Mouse (Mus musculus): Measurements from ENCODE around the gene Gm42674. TPM values are rescaled to one million over a fixed set of nuclear protein-coding genes. Genes with fewer than 3 reads are reported as not detected.

Gm42674 gene
- total RNA-seq, 2 experiments from 2014 or later: 2.9 TPM; not detected in 1

DNA sequence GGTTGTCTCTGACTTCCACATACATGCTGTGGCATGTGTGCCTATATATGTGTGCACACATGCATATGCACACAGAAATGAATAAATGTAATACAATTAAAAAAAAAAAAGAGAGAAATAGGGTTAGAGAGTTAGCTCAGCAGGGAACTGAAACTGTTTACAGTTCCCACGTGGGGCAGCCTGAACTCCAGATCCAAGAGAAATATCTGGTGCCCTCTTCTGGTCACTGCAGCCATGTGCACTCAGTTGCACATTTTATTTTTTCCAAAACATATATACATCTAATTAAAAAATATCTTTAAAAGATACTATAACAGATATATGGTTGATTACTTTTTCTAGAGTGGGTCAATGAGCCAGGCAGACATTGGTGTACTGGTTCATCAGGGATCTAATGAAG lies 15.9 kb downstream of the Gm42674 start:
- peak; percentile 34; the same call in 1 of the 2 replicates for ATAC-seq (ENCODE audit: poor library complexity, severe bottlenecking)

DNA sequence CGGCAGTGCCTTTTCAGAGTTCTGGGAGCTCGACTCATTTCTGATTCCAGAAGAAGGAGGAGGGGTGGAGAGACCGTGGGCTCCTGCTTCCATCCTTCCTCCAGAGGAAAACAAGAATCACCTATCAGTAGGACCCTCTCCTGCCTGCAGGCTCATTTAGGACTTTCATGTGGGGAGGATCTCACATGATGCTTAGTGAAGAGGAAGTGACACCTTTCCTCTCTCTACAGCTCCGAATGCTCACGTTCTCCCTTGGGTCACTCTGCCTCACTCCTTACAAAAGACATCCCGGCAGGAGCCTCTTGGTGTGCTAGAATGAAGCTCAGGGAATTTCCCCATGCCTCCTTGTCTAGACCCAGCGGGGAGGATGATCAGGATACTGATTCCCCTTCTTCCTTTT lies 19.8 kb downstream of the Gm42674 start:
- ATAC-seq (ENCODE audit: poor library complexity, severe bottlenecking): peak; percentile 35; the same call in 1 of the 2 replicates

DNA sequence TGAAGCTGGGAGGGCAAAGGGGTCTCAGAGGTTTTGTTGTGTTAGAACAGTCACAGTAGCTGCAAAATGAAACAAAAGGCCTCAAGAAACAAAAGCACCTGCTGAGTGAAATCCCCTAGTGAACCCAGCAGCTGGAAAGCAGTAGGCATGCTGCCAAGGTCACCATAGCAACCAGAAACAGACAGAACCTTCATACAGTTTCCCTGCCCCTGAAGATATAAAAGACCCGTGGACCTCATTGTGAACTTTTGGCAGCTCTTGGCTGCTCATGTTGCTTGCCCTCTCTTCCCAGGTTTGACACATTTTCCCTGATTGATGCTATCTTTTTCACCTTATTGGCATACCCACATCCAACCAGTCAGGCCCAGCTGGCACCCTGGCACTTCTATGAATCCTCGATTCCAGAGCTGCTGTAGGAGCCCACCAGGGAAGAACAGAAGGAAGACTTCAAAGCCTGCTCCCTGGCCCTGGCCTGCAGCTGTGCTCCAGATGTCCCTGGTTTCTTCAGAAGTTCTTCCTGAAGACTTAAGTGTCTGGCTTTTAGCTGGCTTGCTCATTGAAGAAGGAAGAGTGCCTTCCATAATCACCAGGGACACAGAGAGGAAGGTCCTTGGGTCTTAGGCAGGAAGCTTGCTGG lies 21.8 kb downstream of the Gm42674 start:
- ATAC-seq (ENCODE audit: poor library complexity, severe bottlenecking): no peak

GRCm38 (mm10) chr3:90625496-90625895 lies 23.8 kb downstream of the Gm42674 start:
- no peak for ATAC-seq (ENCODE audit: poor library complexity, severe bottlenecking)

- no peak for ATAC-seq (ENCODE audit: poor library complexity, severe bottlenecking)
Observed at GRCm38 (mm10) chr3:90626266-90627021, 24.7 kb downstream of the Gm42674 start.

DNA sequence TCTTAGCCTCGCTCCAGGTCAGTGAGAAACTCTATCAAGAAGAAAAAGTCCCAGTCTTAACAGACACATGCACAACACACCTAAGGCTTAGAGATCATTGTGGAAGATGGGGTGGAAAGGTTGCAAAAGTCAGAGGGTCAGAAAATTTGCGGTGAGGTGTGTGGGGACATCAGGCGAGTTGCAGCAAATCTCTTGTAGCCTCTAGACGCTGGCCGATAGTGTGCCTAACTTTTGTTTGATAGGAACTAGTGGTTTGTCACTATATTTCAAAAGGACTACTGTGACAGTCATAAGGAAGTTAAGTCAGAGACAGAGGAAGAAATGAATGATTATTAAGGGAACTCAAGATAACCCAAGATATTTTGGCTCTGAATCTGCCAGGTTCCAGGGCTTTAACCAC lies 25.7 kb downstream of the Gm42674 start:
- ATAC-seq (ENCODE audit: poor library complexity, severe bottlenecking): peak; percentile 87

DNA sequence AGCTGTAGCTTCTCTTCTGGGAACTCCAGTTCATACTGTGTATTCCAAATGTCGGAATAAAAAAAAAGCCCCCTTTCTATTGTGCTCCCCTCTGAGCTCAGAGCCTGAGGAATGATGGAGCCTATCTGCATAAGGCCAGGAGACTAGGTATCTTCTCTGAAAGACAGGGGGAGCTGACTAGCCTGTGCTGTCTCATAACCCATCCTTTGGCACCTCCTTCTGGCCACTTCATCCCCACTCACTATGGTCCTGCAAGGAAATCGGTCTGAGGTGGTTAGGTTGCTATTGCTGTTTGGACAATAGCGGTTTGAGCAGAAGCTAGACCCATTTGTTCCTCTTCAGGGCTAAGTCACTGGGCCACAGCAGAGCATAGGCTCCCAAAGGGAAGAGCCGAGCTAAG lies 26.1 kb downstream of the Gm42674 start:
- peak; percentile 39 for ATAC-seq (ENCODE audit: poor library complexity, severe bottlenecking)

GRCm38 (mm10) chr3:90629298-90629697 lies 27.6 kb downstream of the Gm42674 start:
- ATAC-seq (ENCODE audit: poor library complexity, severe bottlenecking): no peak

- ATAC-seq (ENCODE audit: poor library complexity, severe bottlenecking): peak; percentile 41; the same call in 1 of the 2 replicates
Observed at GRCm38 (mm10) chr3:90631984-90632383, 30.3 kb downstream of the Gm42674 start.

DNA sequence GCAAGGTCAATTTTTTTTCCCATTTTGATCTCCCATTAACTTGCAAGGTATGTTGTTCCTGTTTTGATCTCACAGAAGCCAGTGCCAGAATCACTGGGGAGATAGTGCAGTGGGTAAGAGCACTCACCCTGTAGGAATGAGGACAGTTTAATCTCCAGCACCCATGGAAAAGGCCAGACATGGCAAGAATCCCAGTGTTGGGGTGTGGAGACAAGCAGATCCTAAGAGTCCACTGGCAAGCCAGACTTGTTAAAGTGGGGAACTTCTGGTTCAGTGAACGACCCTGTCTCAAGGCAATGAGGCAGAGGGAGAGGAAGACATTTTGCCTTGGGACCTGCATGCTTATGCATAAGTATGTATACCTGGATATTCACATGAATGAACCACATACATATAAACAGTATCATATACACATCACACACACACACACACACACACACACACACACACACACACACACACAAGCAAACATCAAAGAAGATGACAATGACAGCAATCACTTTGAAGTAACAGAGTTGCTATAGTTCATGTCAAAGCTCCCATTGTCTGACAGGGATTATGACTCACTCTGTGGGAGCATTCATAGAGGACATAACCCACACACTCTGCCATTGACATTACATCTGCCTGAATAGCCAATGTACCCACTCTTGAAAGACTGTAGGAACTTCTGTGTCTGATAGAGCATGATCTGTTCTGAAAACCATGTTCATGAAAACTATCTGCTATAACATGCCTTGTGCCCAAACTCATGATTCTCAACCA lies 37.0 kb downstream of the Gm42674 start:
- no peak for ATAC-seq (ENCODE audit: poor library complexity, severe bottlenecking)

DNA sequence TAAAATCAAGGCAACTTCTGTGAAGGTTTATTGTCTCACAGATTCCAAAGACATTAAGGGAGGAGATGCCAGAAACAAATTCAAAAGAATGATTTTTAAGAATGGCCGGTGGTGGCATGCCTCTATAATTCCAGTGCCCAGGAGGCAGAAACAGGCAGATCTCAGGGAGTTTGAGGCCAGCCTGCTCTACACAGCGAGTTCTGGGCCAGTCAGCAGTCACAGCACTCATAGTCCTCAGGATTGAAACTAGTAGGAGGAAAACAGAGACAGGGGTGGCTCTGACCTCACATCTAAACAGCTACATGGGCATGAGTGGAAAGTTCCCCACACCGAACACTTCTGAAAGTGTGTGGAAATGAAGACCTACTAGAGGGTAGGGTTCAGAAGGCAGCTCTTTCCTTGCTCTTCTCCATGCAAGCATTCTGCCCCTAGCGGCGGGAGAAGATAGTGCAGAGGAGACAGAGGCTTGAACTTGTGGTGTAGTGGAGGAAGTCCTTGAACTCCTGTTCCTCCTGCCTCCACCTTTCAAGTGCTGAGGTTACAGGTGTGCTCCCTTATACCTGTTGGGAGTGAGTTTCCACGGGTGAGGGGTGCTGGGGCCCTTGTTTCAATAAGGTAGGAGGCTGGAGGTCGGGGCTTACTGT lies 37.9 kb downstream of the Gm42674 start:
- peak; percentile 87 for ATAC-seq (ENCODE audit: poor library complexity, severe bottlenecking)

DNA sequence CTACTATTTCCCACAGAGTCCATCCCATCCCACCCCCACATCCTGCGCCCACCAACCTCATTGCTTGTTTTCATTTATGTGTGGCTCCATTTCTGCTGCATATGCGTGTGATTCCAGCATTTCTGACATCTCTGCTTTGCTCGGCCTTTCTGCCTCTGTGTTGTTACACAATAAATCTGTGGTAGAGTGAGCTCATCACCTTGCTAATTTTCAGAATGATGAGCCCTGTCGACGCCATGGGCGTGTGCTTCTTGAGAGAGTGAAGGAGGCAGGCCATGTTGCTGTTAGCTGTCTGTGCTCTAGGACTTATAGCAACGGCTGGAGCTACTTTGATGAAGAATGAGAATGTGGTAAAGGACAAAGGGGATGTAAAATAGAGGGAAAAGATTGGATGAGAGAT lies 39.3 kb downstream of the Gm42674 start:
- no peak for ATAC-seq (ENCODE audit: poor library complexity, severe bottlenecking)

- peak; percentile 77 for ATAC-seq (ENCODE audit: poor library complexity, severe bottlenecking)
Observed at GRCm38 (mm10) chr3:90644220-90644619, 42.5 kb downstream of the Gm42674 start.

- ATAC-seq (ENCODE audit: poor library complexity, severe bottlenecking): peak; percentile 38; the same call in 1 of the 2 replicates
Observed at GRCm38 (mm10) chr3:90647291-90647690, 45.6 kb downstream of the Gm42674 start.

DNA sequence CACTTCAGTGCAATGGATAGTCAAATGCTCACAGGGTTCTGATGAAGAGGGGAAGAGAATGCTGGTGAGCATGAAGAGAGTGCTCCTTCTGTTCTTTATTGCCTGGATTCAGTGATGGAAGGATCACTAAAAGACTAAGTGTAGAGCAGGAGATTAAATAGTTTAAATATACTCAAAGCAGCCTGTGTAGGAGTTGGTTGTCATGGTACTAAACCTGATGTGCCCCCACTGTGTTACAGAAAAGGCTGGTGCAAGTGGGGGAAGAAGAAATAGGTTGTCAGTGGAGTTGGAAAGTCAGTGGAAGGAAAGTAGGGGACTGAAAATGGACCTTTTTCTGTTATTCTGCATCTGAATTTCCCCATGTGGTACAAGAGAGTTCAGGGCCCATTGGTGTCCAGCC lies 47.3 kb downstream of the Gm42674 start:
- no peak for ATAC-seq (ENCODE audit: poor library complexity, severe bottlenecking)

- no peak for ATAC-seq (ENCODE audit: poor library complexity, severe bottlenecking)
Observed at GRCm38 (mm10) chr3:90649832-90650231, 48.1 kb downstream of the Gm42674 start.

GRCm38 (mm10) chr3:90652878-90653508 lies 51.3 kb downstream of the Gm42674 start:
- ATAC-seq (ENCODE audit: poor library complexity, severe bottlenecking): peak; percentile 67

DNA sequence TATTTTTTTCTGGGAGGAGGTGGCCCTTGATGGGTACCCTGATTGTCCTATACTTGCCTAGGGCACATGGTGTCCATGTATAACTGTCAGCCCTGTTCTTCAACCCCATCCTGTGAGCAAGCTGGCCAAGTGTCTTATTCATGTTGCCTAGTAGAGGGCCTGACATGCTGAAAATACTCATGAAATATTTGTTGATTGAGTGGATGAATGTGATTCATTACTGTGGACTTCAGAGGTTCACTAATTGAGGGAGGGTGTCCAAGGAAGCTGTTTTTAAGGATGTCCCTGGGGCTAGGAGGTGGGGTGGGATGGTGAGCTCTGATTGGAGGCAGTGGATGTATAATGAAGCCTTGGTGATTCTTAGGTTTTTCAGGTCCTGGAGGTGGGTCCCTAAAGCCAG lies 52.0 kb downstream of the Gm42674 start, which contains the start of gene S100a7a:
S100a7a (plus strand) TSS at position 301 of the 400 bp plus-strand sequence.
- no peak for ATAC-seq (ENCODE audit: poor library complexity, severe bottlenecking)
